Mouse (Mus musculus) lung, postnatal 36 days (tissue): Measurements from ENCODE around the gene Vps8.

ENCODE experiments used
- DNase-seq: peaks from one replicate; pipeline ENCODE4 v3.0.0; 2022; ENCODE audit warnings: mixed read lengths

The Vps8 gene

GRCm38 (mm10) chr16:21405224-21405969 lies 17.5 kb upstream of the Vps8 start:
- DNase-seq, result no peak

- no peak for DNase-seq
Measured at GRCm38 (mm10) chr16:21406136-21406535, 16.8 kb upstream of the Vps8 start.

GRCm38 (mm10) chr16:21411779-21412178 lies 11.1 kb upstream of the Vps8 start:
- no peak for DNase-seq

- DNase-seq, result peak; percentile 90
Measured at GRCm38 (mm10) chr16:21412593-21413047, 10.3 kb upstream of the Vps8 start.

- no peak for DNase-seq
Measured at GRCm38 (mm10) chr16:21413819-21414218, 9.1 kb upstream of the Vps8 start.

GRCm38 (mm10) chr16:21415128-21415527 lies 7.8 kb upstream of the Vps8 start:
- no peak for DNase-seq

GRCm38 (mm10) chr16:21418012-21418411 lies 4.9 kb upstream of the Vps8 start:
- DNase-seq, result no peak

- peak; percentile 36 for DNase-seq
Measured at GRCm38 (mm10) chr16:21423546-21423910, 610 bp downstream of the Vps8 start.

- DNase-seq, result no peak
Measured at GRCm38 (mm10) chr16:21428131-21428530, 5.2 kb downstream of the Vps8 start.

- no peak for DNase-seq
Measured at GRCm38 (mm10) chr16:21430377-21431060, 7.6 kb downstream of the Vps8 start.

GRCm38 (mm10) chr16:21431614-21432013 lies 8.7 kb downstream of the Vps8 start:
- no peak for DNase-seq

GRCm38 (mm10) chr16:21433543-21433942 lies 10.6 kb downstream of the Vps8 start:
- no peak for DNase-seq

GRCm38 (mm10) chr16:21441012-21441411 lies 18.1 kb downstream of the Vps8 start:
- DNase-seq, result no peak

GRCm38 (mm10) chr16:21445026-21445625 lies 22.2 kb downstream of the Vps8 start:
- no peak for DNase-seq

- DNase-seq, result peak; percentile 40
Measured at GRCm38 (mm10) chr16:21447447-21447846, 24.5 kb downstream of the Vps8 start.

GRCm38 (mm10) chr16:21448464-21448863 lies 25.5 kb downstream of the Vps8 start:
- no peak for DNase-seq

GRCm38 (mm10) chr16:21449890-21450289 lies 27.0 kb downstream of the Vps8 start:
- DNase-seq, result no peak

- DNase-seq, result no peak
Measured at GRCm38 (mm10) chr16:21452569-21452968, 29.7 kb downstream of the Vps8 start.

GRCm38 (mm10) chr16:21457639-21458369 lies 34.9 kb downstream of the Vps8 start:
- DNase-seq, result no peak

- no peak for DNase-seq
Measured at GRCm38 (mm10) chr16:21465868-21466267, 43.0 kb downstream of the Vps8 start.

GRCm38 (mm10) chr16:21470416-21470815 lies 47.5 kb downstream of the Vps8 start:
- DNase-seq, result peak; percentile 12

- DNase-seq, result no peak
Measured at GRCm38 (mm10) chr16:21477074-21477473, 54.2 kb downstream of the Vps8 start.

GRCm38 (mm10) chr16:21478376-21478775 lies 55.5 kb downstream of the Vps8 start:
- DNase-seq, result no peak
